Mouse (Mus musculus) layer of hippocampus, adult 2 months (tissue): ENCODE results near the gene Erbb4. TPM values are rescaled to one million over a fixed set of nuclear protein-coding genes. Genes with fewer than 3 reads are reported as not detected.
A peak's percentile ranks its signal among the peaks of the same experiment; 100 is the strongest.

Source experiments
- DNase-seq, 2 experiments: peaks; one replicate each; pipeline ENCODE4 v3.0.0; 2022; ENCODE audit warnings: low spot score in 2 of 2
- H3K27ac ChIP-seq: fragments of 200-600 bp; 2 replicates; pipeline ENCODE4 v1.8.1; 2022
- H3K4me3 ChIP-seq: fragments of 200-600 bp; 2 replicates; pipeline ENCODE4 v1.8.1; 2022; ENCODE audit warnings: mild to moderate bottlenecking
- CTCF ChIP-seq: fragments of 200-600 bp; conservative IDR thresholded peaks from 2 replicates; pipeline ENCODE4 v1.8.1; 2022; ENCODE audit warnings: antibody characterized with exemption, mild to moderate bottlenecking, moderate library complexity
- long read RNA-seq, 2 experiments: library from polyadenylated mRNA; stranded (forward); transcript quantifications; one replicate each; pipeline ENCODE4 v2.0.0; 2021; ENCODE audit warnings: borderline mapping rate in 2 of 2
- total RNA-seq, 2 experiments: library from RNA; stranded (reverse); gene quantifications; 2 replicates each; pipeline ENCODE4 v1.2.3; 2021

The Erbb4 gene
- 10 to 100 TPM; 46.2 to 48.6 TPM for total RNA-seq
- long read RNA-seq, experiment 1, partial matches to known transcripts: 1 of 5 reads
- long read RNA-seq, experiment 1, other reads (novel, unspliced or antisense): 4 of 5 reads
- long read RNA-seq, experiment 2, partial matches to known transcripts: 1 of 6 reads
- long read RNA-seq, experiment 2, other reads (novel, unspliced or antisense): 5 of 6 reads

DNA sequence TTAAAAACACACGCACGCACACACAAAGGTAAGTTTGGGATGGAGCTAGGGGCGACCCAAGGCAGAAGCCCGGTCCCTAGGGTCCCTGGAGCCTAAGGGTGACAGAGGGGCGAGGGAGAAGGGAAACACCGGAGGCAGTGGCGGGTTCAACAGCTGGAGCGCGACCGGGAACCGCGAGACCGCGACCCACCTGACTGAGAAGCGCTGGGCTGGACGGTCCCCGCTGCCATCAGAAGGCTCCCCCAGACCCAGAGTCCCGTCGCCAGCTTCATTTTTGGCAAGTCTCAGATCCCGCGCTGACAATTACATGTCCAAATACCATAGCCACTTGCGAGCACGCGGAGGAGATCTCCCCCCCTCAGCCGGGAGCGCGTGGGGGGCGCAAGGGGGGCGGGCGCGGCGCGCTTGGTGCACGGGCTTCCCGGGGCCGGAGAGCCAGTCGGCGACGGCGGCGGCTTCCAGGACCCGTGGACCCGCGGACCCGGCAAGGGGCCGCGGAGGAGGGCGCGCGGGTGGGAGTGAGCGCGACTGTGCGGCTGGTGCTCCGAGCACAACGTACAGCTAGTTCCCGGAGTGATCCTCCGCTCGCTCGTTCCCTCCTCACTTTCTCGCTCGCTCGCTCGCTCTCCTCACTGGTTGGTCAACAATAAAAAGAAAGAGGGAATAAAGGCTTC lies at the start of gene Erbb4:
Gene Erbb4 (minus strand): TSS at position 575 of the 674 bp plus-strand sequence.
- H3K27ac ChIP-seq: peak within 1 kb of the TSS; percentile 55
- no peak for TF ChIP-seq CTCF

DNA sequence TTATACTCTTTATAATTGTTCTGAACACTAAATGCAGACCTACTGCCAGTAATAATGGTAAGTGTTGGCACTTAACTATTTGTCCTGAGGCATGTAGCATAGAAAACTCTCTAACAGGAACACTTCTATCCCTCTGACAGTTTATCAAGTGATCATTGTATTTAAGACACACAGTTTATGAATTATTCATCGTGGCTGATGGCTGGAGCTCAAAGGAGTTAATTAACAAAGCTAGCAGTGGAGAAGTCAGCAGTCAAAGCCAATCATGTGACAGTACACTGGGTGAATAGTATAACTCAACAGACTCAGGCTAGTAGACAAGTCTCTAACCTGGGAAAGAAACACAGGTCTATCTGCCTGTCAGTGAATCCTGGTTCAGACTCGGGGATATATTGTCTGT lies 49.5 kb upstream of the Erbb4 start:
- TF ChIP-seq CTCF: no peak
- Histone ChIP-seq H3K27ac (no peak overlapping the region), H3K4me3 (no peak overlapping the region)
- DNase-seq: no peak

More for the DNA sequence above, at the start of gene Erbb4:
- DNase-seq: peak in 1 of 2 experiments; percentile 13
- peak within 1 kb of the TSS; percentile 65 for H3K4me3 ChIP-seq

DNA sequence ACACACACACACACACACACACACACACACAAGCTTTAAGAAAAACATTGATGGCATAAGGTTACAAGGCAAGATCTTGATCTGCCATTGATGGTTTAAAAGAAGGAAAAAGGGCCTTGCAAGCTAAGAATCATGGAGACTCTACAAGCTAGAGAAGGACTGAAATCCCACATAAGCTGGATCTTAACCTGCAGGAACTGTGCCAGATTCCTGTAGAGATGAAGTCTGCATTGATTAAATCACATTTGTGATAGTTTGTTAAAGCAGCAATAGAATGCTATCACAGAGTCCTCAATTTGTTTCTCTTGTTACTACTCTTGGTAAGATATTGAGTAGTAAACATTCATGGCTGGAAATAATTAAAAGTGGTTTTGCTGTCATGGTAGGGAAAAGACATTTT lies 33.5 kb upstream of the Erbb4 start:
- Histone ChIP-seq H3K27ac (no peak overlapping the region), H3K4me3 (no peak overlapping the region)
- TF ChIP-seq CTCF: no peak
- no peak for DNase-seq

DNA sequence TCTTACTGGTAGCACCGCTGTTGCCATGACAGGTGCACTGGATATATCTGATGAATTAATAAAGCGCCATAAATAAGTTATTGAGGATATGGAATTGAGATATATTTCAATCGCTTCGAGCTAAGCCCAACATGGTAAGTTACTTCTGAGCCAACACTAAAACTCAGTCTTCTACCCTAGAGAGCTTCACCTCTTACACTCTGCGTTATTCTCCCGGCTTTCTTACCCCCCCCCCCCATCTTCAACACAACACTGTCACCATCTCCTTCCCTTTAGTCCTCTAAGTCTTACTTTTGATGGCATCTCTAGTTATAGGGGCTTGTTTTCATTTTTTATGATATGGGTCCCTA lies 31.6 kb upstream of the Erbb4 start:
- H3K4me3 ChIP-seq: no peak overlapping the region
- no peak for DNase-seq
- H3K27ac ChIP-seq: no peak overlapping the region
- no peak for TF ChIP-seq CTCF

DNA sequence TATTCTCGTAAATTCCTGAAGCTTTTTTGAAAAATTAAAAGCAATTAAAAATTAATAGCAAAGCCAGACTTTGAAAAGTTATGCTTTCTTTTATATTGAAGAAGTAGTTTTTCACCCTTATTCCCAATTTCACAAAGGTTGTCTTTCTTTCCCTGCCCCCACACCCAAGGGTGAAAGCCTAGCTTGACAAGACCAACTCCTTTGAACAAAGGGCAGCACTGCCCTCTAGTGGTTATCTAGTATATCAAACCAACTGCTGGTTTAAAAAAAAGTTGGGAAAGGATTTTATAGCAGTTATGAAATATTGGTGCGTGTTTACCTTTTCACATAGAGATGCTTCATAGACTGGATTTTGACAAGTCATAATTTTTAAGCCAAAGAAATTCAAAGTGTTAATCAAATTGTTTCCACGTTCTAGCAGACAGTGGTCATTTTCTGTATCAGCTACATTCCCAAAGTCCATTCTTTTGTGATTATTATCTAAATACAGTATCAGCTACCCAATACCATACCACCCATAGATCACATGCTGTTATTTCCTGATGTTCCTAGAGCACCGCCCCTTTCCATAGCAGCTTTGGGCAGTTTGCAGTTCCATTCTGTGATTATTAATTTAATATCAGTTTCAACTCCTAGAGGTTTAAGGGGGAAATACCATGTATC lies 31.1 kb upstream of the Erbb4 start:
- no peak overlapping the region for H3K27ac ChIP-seq
- TF ChIP-seq CTCF: peak; percentile 90
- no peak overlapping the region for H3K4me3 ChIP-seq
- peak; percentile 70 to 74 for DNase-seq

GRCm38 (mm10) chr1:69124147-69124848 lies 16.4 kb upstream of the Erbb4 start:
- no peak overlapping the region for H3K27ac ChIP-seq
- TF ChIP-seq CTCF: no peak
- no peak for DNase-seq
- H3K4me3 ChIP-seq: no peak overlapping the region

GRCm38 (mm10) chr1:69118249-69118938 lies 10.5 kb upstream of the Erbb4 start:
- no peak overlapping the region for H3K4me3 ChIP-seq
- TF ChIP-seq CTCF: peak; percentile 70
- H3K27ac ChIP-seq: no peak overlapping the region
- no peak for DNase-seq

DNA sequence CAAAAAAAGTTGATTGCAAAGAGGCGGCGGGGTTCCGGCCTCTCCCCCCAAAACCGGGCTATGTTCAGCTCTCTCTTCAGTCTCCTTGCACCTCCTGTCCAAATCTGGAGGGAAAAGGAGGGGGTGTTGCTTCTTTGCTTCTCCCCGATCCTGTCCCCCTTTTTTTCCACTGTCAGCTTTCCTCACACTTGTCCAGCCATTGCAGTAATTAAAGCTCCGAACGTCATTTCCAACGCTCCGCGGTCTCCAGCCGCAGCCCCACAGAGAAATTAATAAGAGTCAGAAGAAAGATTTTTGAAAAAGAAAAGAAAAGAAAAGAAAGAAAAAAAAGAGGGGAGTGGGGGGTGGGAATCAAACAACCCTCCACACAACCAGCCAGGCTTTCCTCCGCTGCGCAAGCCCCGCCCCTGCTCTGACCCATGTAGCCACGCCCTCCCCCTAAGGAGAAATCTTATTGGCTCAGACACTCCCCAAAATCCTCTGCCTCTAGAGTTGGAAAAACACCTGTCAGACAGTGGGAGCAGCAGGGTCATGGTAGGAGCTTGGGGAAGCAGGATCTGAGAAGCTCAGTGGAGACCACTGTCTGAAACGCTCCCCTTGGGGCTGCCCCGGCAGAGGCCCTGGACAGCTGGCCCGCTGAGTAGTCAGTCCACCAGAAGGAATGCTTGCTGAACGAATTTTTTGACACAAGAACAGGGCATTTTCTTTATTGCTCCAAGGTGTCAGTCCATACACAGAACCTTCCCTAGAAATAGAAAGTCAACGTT lies 483 bp upstream of the Erbb4 start:
- Histone ChIP-seq H3K4me3 (peak overlapping the region; percentile 65), H3K27ac (peak overlapping the region; percentile 55; the same call in 1 of the 2 replicates)
- TF ChIP-seq CTCF: no peak
- DNase-seq: peak in 1 of 2 experiments; percentile 31

DNA sequence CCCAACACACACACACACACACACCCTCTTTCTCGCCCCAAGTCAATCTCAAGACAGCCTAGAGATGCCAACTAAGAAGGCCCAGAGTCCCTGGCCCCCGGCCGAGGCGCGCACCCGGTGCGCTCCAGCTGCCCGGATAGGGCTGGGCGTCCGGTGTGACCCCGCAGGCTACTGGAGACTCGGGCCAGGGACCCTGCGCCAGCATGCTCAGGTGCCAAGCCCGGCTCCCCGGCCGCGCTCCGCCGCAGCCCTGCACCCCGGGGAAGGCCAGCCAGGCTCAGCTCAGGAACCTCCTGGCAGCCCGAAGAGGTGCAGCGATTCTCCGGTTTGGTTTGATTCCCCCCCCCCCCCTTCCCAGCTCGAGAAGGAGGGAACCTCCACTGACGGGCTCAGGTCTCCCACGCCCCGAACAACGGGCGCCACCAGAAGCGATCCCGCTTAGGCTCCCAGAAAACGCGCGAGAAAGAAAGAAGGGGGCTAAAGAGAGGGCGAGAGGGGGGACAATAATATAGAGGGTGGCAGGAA lies 860 bp downstream of the Erbb4 start:
- TF ChIP-seq CTCF: no peak
- DNase-seq: peak in 1 of 2 experiments; percentile 19
- Histone ChIP-seq H3K27ac (peak overlapping the region; percentile 55; the same call in 1 of the 2 replicates), H3K4me3 (peak overlapping the region; percentile 65)

DNA sequence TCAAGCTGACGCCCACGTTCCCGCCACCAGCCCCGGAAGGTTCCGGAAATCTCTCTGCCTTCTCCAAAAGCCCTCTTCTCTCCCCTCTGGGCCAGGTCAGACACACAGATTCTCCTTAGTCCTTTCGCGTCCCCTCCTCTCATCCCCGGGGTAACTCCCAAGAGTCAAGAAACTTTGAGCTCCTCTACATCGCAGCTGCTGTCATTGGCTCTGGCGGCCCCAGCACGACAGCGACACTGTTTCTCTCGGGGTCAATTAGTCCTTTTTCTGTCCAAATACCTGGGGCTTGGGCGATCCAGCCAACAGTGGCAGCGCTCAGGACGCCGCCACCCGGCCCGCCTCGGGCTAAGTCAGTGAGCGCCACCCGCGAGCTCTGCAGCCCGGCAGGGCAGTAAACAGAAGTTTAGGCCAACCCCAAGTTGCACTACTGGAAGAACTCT lies 1.5 kb downstream of the Erbb4 start:
- peak overlapping the region; percentile 48 for H3K4me3 ChIP-seq
- H3K27ac ChIP-seq: peak overlapping the region; percentile 76
- peak in 1 of 2 experiments; percentile 15 for DNase-seq
- no peak for TF ChIP-seq CTCF

DNA sequence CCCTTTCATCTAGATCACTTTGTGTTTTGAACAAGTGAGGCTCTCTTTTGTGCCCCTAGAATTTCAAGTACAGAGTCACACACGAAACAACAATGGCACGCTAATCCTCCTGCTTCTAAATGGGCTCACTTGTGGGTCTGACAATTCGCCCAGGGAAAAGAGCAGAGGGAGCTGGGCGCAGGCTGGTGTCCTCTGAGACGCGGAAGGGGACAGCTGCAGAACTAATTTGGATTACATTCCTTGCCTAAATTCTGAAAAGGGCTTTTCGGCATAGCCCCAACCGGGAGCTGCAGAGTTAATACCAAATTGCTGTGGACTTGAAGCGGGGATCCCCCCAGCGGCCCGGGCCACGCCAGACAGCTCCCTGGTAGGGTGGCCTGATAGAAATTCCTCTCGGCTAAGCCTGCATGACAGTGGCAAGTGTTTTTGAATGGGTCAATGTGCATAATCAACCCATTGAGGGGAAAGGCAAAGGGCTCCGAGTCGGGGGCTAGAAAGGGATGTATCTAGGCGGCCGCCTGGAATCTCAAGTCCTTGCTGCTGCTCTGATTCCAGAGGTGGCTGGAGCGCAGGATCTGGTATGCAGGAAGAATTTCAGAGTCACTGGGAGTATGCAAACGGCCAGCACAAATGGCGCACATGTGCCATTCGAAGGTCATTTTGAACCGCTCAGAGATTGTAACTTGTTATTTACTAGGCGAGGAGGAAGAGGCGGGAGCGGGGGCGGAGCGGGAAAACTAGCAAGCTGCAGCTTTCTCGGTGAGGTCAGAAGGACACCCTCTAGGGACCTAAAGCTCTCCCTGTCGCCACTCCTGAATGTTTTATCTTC lies 2.2 kb downstream of the Erbb4 start:
- DNase-seq: peak in 1 of 2 experiments; percentile 15
- no peak for TF ChIP-seq CTCF
- Histone ChIP-seq H3K4me3 (peak overlapping the region; percentile 48), H3K27ac (peak overlapping the region; percentile 76)
